Mouse (Mus musculus) megakaryocyte progenitor cell, adult 5-6 weeks (primary cell): ENCODE results near the gene Gcsh. TPM values are rescaled to one million over a fixed set of nuclear protein-coding genes. Genes with fewer than 3 reads are reported as not detected.
A peak's percentile ranks its signal among the peaks of the same experiment; 100 is the strongest.

Source experiments
- ATAC-seq: replicated peaks from 2 replicates; pipeline ENCODE4 v1.8.0; 2016; ENCODE audit warnings: mild to moderate bottlenecking, moderate TSS enrichment, inconsistent platforms; ENCODE audit not compliant: poor library complexity
- total RNA-seq, 2 experiments: library from RNA; stranded (forward) in 1 of 2; stranded (reverse) in 1 of 2; fragments of 157-497, 149-512 nt in 1 of 2; fragments of 200-1000 nt in 1 of 2; gene quantifications; 2 replicates each; pipeline versions ENCODE4 v1.2.3 to v1.2.4; 2015 to 2017

Gcsh gene
- 52.1 and 59.5 TPM in 2 replicates for total RNA-seq (2015)
- 64.6 and 71.7 TPM in 2 replicates for total RNA-seq (2017)

DNA sequence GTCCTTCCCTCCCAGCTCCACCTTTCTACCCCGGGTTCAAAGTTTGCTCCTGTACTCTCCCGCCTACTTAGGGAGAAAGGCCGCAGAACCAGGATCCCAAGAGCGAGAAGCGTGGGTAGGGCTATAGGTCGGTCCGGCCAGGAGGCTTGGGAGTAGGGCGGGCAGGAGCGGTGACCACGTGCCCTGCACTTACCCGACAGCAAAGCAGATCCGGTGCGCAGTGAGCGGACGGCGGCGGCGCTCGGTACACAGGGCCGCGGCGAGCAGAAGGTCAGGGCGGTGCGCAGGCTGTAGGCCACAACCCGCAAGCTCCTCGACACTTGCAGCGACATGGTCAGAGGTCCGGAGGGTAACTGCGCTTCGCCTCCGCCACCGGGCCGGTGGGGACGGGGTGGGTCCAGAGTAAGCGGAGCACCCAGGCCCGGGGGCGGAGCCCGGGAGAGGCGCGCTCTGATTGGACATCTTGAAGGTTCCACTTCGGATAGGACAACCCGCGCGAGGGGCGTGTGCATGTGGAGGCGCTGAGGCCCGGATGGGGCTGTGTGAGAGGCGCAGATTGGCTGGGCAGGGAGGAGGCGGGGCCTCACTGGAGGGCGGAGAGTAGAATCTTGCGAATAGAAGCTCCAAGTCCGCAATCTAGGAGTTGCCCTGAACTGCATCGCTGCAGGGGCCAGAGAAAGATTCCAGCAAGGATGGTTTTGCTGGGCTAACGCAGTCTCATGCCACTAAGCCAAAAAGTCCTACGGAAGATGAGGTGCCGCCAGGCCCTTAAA is at the start of gene Gcsh:
Gene Gcsh (minus strand): TSS at position 443 of the 773 bp plus-strand sequence.
- peak; percentile 96 for ATAC-seq

DNA sequence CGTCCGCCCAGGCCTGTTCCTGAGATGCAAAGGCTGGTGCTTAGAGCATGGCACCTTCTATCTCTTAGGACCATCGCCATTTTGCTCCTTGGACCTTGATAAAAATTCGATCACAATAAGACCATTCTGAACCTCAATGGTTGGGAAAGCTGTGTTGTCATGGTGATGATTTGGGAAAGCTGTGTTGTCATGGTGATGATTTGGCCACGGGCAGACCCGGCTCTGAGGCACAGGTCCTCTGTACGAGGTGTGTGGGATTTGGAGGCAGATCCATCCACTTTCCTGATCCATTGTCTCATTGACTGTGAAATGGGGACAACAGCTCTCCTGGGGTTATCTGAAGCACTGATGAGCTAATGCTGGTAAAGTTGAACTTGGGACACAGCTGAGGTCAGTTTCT is 46.5 kb upstream of the Gcsh start:
- no peak for ATAC-seq

DNA sequence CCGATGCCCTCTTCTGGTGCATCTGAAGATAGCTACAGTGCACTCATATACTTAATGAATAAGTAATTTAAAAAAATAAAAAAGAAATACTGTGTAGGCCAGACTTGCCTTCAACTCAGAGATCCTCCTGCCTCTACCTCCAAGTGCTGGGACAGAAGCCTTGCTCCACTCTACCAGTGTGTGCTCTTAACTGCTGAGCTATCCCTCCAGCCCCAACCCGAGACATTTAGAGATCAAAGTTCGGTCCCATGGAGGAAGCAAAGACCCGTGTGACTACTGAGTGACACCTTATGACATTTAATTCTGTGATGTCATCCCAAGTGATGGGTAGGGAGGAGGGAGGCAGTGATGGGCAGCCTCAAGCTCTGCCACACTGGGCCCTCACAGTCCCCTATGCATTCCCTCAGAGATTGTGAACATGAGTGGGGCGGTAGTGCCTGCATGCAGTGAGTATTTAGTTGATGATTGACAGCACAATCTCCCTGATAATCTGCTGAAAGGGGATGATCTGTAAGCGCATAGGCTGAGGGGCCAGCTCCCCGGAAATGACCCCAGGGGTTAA is 44.1 kb upstream of the Gcsh start:
- no peak for ATAC-seq

DNA sequence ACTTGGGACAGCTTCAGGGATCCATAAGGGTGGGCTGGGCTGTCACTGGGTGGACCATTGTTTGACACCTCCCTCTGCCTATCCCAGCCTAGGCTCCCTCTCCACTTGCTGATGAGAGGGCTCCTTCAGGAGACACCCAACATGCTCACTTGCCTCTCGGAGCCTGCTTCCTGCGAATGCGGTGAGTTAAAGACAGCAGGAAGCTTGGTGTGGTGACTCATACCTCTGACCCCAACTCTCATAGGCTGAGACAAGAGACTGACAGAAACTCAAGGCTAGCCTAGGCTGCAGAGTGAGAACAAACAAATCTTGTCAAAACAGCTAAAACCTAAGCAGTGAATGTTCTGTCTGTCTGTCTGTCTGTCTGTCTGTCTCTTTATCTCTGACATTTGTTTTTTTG is 40.1 kb upstream of the Gcsh start:
- peak; percentile 82 for ATAC-seq

DNA sequence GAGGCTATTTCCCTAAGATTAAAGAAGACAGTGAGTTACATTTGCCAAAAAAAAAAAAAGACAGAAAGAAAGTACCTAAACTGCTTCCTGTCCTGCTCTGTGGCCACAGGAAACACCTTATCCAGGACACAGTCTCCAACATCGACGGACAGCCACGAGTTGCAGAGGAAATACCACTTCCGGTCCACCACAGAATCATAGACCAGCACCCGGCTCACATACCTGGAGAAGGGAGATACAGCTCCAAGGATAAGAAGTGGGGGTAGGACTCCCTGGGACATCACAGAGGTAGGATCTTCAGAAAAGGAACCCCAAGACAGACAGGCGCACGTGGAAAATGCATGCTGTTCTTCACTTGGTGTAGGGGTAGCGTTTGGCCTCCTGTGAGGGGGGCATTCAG is 39.3 kb upstream of the Gcsh start:
- peak; percentile 39; the same call in 1 of the 2 replicates for ATAC-seq

DNA sequence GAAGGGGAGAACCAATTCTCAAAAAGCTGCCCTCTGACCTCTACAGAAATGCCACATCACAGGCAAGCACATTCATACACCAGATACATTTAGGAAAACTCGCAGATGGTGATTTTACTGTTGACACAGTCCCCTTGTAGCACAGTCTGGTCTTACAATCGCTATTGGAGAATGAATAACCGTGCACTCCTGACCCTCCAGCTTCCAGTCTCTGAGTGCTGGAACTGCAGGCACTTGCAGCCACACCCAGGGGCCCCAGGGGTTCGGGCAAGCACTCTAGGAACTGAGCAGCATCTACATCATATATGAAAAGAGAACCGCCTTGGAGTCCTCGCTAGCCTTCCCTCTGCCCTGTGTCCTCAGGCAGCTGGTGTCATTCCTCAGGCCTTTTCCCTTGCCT is 38.1 kb upstream of the Gcsh start:
- ATAC-seq, result no peak

DNA sequence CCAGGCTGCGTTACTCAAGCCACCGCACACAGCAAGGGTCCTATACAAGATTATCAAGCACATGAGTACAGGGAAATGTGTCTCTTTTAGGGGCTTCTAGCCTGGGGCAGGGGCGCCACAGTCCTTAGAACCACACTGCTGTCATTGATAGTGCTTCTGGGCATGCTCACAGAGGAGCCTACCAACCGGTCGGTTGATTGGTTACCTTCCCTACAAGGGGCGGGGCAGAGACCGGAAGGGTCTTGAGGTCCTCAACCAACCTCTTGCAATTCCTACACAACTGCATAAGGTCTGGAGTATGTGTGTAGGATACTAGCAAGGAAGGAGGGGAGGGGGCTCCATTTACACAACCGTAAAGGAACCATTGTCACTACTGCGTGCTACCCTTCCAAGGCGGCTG is 35.3 kb upstream of the Gcsh start:
- ATAC-seq, result no peak

DNA sequence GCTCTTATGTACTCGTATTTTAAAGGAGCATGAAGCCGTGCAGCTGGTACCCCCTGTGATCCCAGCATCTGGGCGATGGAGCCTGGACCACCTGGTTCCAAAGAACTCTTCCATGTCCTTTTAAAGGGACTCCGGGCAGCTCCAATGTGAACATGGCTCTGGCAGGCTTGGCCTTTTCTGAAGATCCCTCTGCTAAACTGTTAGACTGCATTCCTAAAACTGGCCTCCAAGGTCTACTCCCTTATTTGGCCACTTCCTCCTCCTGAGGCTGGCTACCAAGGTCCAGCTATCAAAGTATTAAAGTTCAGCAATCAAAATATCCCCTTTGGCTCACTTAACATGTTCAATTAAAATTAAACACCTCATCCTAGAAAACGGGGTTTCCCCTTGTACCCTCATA is 34.3 kb upstream of the Gcsh start:
- ATAC-seq, result no peak

DNA sequence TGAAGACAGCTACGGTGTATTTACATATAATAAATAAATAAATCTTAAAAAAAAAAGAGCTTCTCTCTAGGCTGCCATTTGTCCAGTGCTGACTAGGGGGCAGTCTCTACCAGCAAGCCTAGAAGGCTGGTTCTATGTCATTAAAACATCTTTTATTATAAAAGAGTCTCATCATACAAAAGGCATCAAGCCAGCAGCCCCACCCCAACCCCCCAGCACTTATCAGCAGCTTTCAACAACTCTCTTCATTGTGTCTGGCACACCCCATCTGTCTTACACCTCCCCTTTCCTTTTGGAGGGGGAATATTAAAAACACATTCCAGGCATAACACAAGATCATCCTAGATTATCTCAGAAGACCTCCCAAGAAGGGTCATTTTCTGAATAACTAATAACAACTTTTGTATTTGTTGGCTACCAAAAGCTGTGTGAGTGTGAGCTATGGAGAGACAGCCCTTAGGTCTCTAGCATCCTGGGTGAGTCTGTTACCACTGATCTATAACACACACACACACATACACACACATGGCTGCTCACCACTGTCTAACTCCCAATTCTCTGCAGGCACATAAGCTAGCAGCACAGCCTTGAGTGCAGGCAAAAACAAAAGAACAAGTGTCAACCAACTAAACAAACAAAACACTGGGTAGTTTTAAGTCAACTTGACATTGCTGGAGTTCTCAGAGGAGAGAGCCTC is 29.1 kb upstream of the Gcsh start:
- peak; percentile 80 for ATAC-seq

DNA sequence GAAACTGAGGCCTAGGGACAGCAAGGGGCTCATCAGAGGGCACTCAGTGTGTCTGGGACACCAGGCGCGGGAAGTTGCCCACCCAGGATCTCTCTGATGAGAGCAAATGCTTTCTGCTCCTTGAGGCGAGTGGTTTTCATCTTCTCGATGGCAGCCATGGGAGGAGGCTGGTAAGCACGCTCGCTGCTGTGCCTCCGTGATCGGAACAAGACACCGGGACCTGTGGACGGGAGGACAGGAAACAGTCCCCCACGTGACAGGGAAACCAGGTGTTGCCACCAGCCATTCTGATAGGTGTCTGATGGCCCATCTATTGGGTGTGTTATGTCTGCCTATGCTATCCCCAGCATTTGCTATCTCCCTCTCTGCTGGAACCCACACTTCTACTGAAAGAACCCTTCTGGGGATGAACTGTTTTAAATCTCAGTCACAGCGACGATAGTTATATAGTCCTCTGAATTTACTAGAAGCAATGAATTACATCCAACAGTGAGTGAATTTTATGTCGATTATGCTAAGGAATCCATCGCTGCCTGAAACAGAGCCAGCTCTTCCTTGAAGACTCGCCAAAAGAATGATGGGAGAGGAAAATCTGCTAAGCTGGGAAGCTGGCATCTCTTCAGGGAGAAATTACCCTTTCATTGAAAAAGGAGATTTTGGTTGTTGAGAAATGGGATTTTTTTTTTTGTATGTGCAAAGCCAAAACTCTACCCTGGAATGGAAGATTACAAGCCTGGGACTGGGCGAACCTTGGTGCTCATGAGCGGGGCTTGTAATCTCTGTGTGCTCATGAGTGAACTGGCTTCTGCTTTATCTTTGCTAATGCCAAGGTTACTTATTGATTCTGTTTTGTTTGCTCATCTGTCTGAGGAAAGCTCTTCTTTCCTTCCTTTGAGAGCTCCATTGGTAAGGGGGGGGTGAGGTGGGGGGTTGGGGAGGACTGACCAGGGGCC is 26.3 kb upstream of the Gcsh start:
- no peak for ATAC-seq

DNA sequence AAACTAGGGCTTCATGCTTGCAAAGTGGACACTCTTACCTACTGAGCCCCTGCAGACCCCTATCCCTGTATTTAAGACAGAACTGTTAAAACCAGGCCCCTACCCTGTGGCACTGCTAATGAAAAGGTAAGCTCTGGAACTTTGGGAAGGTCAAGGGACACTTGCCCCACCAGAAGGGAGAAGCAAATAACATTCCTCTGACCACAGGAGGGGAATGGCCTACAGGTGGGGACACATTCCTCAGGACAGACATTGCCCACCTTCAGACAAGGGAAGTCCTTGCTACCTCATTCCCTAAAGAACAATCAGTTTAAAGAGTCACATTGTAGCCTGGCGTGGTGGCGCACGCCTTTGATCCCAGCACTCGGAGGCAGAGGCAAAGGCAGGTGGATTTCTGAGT is 24.6 kb upstream of the Gcsh start:
- no peak for ATAC-seq

DNA sequence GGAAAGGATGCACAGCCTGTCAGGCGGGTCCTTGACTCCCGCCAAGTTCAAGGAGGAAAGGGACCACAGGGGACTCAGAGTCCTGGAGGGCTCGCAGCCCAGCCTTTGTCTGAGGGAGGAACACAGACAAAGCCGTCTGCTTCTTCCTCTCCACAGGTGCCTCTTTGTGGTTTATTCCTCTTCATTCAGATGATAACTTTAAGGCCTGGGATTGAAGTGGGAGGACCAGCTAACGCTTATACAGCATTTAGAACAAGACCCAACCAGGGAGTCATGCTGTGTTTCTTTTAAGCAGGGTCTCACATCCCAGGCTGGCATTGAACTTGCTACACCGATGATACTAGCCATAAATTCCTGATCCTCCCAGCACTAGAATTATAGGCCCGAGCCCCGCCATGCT is 23.7 kb upstream of the Gcsh start:
- no peak for ATAC-seq

DNA sequence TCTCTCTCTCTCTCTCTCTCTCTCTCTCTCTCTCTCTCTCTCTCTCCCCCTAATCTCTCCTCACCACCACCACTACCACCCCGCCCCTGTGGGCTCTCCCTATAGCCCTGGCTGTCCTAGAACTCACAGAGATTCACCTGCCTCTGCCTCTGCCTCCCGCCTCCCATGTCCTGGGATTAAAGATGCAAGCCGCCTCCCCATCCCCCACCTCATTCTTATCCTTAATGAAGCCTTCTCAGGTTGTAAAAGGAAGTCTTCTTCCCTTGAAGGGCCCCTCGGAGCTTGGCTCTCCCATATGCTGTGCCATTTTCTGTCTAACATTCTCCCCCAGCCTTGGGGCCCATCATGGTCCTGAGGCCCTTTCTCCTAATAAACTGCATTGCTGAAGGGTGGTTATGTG is 22.3 kb upstream of the Gcsh start:
- no peak for ATAC-seq

DNA sequence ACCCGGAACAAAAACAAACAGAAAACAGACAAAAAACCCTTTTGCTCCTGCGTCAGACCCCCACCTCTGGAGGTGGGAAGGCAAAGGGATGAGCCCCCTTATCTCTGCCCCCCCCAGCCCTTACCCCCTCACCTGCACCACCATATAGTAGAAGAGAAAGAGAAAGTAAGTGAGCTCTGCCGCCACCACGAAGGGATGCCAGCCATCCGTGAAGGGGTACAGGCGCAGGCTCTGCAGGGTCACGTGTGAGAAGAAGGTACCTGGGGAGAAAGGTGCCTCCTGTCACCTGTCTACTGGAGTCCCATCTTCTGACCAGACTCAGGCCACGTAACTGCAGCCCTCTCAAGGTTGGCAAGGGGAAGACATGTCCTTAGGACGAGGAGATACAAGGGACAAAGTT is 18.0 kb upstream of the Gcsh start:
- no peak for ATAC-seq

DNA sequence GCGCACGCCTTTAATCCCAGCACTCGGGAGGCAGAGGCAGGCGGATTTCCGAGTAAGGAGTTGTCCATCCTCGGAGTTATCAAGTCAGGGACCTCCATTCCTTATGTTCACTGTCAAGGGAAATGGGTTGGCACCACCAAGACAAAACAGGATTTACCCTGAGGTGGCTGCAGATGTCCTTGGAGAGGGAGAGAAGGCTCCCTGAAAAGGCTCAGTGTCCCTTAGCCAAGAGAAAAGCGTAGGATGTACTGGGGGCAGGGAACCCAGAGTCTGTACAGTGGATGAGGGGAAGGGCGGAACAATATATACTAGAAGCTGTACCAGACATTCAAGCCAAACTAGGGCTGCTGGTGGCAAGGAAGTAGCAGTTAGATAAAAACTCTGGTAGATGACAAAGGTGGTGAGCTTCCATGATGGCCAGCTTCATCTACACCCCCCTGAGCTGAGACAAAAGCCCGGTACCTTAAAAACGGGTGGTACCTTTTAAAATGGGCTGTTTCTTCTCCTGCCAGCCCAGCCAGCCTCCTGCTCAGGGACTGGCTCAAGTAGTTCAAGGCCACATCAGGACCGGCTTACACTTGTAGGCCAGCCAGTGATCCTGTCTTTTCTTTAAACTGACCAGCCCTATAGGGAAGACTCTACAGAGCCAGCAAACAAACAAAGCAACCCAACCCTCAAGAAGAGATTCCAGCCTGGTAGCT is 829 bp upstream of the Gcsh start:
- no peak for ATAC-seq

DNA sequence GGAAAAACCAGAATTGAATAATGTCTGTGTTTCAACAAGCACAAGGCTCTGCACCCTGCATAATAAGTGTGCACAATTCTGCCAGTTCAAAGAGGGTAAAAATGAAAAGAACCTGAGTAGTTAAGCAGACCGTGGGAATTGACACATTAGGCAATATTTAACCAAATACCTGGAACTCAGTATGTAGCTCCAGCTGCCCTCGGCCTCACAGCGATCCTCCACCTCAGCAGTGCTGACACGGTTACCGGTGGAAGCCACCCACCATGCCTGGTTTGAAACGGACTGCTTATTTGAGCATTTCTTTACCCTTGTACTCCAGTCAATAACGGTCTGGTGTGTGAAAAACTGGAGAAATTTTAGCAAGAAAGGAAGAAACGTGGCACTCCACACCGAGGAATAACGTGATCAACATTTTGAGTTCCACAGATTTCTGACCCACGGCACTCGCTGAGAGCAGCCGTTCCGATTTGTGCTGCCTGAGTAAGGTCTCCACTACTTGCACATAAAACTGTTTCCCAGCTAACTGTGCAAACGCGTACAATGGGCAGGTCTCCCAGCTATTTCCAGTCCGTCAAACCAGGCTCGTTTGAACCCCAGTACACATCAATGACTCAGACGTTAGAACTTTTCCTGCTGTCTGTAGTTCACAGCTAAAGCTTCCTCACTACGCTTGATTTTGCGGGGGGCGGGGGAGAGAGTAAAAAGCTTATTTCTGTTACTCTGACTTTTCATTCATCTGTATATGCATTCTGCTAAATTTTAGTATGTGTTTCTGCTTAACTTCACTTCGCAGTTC is 963 bp downstream of the Gcsh start:
- peak; percentile 11; the same call in 1 of the 2 replicates for ATAC-seq

DNA sequence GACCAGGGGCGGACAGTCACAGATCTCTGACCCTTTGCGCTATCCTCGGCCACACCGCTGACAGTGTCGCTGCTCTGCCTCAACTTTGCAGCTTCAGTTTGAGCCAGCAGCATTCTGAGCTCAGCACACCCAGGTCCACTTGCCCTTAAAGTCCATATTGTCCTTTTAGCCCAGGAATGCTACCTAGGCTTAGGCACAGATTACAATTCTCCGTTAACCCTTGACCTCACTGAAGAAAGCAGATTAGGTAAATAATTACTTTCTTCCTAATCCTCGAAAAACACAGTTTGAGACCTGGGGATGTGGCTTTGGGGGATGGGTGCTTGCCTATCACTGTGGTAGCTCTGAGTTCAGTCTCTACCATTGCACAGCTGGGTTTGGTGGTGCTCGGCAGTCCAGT is 2.1 kb downstream of the Gcsh start:
- no peak for ATAC-seq

DNA sequence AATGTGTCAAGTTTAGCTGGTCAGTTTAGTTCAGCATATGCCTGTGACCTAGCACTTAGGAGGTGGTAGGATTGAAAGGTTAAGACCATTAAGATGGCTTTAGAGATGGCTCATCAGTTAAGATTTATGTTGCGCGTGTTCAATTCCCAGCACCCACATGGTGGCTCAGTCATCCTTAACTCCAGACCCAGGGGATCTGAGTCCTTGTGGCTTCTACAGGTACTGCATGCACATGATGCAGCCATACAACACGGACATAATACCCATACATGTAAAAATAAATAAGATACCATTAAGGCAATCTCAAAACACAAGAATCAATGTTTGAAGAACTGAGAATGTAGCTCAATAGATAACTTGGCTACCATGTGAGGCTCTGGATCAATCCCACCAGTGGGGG is 3.5 kb downstream of the Gcsh start:
- ATAC-seq, result no peak

DNA sequence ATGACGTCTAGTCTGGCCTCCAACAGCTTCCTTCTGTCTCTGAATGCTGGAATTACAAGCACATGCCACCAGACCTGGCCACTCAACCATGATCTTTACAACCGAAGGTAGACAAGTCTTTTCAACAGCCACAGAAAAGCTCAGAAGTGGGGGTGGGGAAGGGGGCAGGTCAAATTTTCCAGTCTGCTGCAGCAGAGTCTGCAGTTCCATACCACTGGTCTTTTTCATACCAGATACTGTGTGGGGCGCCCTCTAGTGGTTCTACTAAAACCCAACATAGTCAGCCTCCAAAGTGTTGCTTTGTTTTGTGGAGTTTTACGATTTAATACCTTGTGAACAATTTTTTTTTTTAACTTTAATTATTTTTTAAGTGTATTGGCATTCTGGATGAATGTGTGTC is 13.2 kb downstream of the Gcsh start:
- ATAC-seq, result peak; percentile 58
